Mouse (Mus musculus): Measurements from ENCODE around the gene Plin4. TPM values are rescaled to one million over a fixed set of nuclear protein-coding genes. Genes with fewer than 3 reads are reported as not detected.

Plin4 gene
- total RNA-seq, 2 experiments from 2014 or later: 255 to 281 TPM

DNA sequence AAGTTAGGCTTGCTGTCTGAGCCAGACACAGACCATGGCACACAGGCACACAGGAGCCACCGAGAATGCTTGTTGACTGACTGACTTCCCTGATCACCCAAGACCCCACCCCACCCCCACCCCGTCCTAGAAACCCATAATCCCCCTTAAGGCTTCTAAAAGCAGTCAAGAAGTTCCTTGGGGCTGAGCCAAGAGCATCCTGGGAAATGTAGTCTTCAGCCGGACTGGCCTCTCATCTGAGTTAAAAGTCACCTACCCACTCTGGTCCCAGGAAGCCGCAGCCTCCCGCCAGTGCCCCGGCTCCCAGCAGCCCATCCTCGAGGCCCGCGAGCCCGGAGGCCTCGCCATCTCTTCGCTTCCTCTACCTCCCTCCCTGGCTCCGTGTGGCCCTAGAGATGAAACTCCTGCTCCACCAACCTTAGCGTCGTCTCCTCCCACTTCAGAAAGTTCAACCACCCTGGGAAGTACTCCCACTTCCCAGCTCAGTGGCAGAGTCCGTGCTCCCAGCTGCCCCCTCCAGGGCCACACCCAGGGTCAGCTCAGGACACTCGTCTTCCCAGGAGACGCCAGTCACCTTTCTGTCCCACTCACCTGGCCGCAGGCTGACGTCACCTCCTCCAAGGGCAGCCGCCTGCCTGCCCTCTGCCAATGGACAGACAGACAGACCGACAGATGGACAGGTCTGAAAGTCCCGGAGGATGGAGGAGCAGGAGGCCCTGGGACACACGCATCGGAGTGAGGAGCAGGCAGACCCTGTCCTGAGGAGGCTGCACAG is 28.4 kb upstream of the Plin4 start:
- Histone ChIP-seq H3K27ac (peak overlapping the region; percentile 53), H3K4me3 (peak overlapping the region; percentile 37; the same call in 1 of the 2 replicates)
- no peak for DNase-seq
- intact Hi-C loops (cut with DNase I): loop anchor here (10.0 kb wide), 1 partner anchor 197 kb away; no protein-coding TSS in a partner anchor
- no peak for TF ChIP-seq CTCF (IDR thresholded peaks at IDR 0.05)

GRCm38 (mm10) chr17:56136558-56136957 is 27.0 kb upstream of the Plin4 start:
- Histone ChIP-seq H3K27ac (peak overlapping the region; percentile 87), H3K4me3 (no peak overlapping the region)
- intact Hi-C loops (cut with DNase I): loop anchor here (10.0 kb wide), 1 partner anchor 198 kb away; no protein-coding TSS in a partner anchor
- TF ChIP-seq CTCF (IDR thresholded peaks at IDR 0.05): no peak
- no peak for DNase-seq

DNA sequence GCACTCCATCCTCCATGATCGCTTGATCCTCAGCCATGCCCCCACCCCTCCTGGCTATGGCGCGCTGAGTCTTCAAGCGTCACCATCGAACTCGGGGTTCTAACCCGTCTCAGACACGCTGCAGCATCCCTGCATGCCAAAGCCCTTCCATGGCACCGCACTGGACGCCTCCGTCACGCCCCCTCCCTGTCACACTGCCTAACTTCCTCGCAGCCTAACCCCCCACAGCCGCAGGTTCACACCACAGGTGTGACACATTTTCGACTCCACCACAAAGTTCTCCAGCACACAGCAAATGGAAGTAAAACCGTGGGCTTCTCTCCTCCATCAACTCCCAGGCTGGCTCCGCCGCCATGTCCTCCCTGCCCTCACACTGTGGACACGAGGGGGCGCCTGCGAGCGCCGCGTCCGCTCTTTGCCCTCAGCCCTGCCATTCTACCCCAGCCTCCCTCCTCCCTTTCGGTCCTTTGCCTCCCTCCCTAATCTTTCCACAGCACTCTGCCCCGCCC is 24.9 kb upstream of the Plin4 start:
- peak; percentile 95 for TF ChIP-seq CTCF (IDR thresholded peaks at IDR 0.05)
- DNase-seq: peak; percentile 84
- intact Hi-C loops (cut with DNase I): loop anchor here (1.0 to 10.0 kb wide), 2 partner anchors 25 to 200 kb away; no protein-coding TSS in a partner anchor
- H3K4me3 ChIP-seq: peak overlapping the region; percentile 70
- peak overlapping the region; percentile 87 for H3K27ac ChIP-seq

- Histone ChIP-seq H3K27ac (peak overlapping the region; percentile 87), H3K4me3 (peak overlapping the region; percentile 70)
- peak; percentile 80 for DNase-seq
- intact Hi-C loops (cut with DNase I): loop anchor here (1.0 to 10.0 kb wide), 3 partner anchors 26 to 201 kb away; no protein-coding TSS in a partner anchor
- no peak for TF ChIP-seq CTCF (IDR thresholded peaks at IDR 0.05)
Measured at GRCm38 (mm10) chr17:56133457-56134363, 24.1 kb upstream of the Plin4 start.

- peak; percentile 78 for DNase-seq
- Histone ChIP-seq H3K4me3 (peak overlapping the region; percentile 70), H3K27ac (peak overlapping the region; percentile 87; the same call in 1 of the 2 replicates)
- intact Hi-C loops (cut with DNase I): loop anchor here (2.0 to 10.0 kb wide), 2 partner anchors 122 to 202 kb away; no protein-coding TSS in a partner anchor
- no peak; the same call in 1 of the 2 replicates for TF ChIP-seq CTCF (IDR thresholded peaks at IDR 0.05)
Measured at GRCm38 (mm10) chr17:56132661-56133060, 23.1 kb upstream of the Plin4 start.

DNA sequence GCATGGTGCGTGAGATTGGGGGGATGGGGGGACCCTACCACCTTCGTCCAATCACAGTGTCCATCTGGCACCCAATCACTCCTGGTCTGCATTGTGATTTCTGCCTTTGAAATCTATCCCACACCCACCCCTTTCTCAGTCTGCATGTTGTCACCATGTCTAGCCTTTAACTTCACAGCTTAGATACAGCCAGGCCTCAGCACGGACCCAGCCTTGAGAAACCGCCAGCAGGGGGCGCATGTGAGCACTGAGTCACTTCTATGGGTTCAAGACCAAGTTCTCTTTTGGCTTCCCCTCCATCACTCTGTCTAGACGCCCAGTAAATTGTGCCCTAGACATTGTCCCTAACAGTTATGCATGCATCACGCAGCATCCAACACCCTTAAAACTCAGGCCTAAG is 22.2 kb upstream of the Plin4 start:
- intact Hi-C loops (cut with DNase I): loop anchor here (2.0 to 10.0 kb wide), 2 partner anchors 123 to 203 kb away; no protein-coding TSS in a partner anchor
- TF ChIP-seq CTCF (IDR thresholded peaks at IDR 0.05): peak; percentile 90
- Histone ChIP-seq H3K4me3 (no peak overlapping the region; the same call in none of the 2 replicates), H3K27ac (no peak overlapping the region)
- peak; percentile 77 for DNase-seq

- intact Hi-C loops (cut with DNase I): loop anchor here (10.0 kb wide), 1 partner anchor 204 kb away; no protein-coding TSS in a partner anchor
- TF ChIP-seq CTCF (IDR thresholded peaks at IDR 0.05): no peak
- DNase-seq: no peak
- no peak overlapping the region for H3K4me3 ChIP-seq
- no peak overlapping the region for H3K27ac ChIP-seq
Measured at GRCm38 (mm10) chr17:56131136-56131535, 21.5 kb upstream of the Plin4 start.

DNA sequence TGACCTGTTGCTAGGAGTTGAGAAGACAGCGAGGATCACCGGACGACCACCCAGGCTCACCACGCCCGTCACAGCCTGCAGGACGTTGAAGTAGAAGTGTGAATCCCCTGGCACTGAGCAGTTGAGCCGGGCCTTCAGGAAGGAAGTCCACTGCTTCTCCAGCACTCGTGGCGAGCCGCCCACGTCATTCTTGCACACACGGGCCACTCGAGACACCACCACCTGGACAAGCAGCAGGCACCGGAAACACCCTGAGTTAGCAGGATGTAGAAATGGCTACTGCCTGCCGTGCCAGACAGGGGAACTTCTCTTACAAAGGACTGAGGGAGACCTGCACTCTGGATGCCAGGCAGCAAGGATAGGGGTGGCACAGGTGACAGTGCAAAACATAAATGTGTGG is 18.6 kb upstream of the Plin4 start:
- intact Hi-C loops (cut with DNase I): no loop called here
- no peak for TF ChIP-seq CTCF (IDR thresholded peaks at IDR 0.05)
- DNase-seq: no peak

DNA sequence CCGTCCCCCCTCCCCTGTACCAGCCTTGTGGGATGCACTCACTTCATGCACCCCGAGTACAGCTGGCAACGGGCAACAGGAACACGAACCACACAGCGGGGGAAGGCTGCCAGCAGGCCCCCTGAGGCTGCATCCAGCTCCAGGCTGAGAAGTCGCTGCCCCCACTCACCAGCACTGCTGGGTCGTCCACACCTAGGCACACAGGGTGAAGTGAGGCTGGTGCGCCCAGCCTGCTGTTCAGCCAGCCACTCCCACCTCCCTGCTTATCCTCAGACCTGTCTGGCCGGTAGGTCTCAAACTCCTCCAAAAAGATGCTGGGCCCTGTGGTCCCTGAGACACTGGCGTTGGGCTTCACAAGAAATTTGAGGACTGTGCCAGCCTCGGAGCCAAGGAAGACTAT is 16.6 kb upstream of the Plin4 start:
- no peak overlapping the region for H3K4me3 ChIP-seq
- no peak for TF ChIP-seq CTCF (IDR thresholded peaks at IDR 0.05)
- no peak for DNase-seq
- intact Hi-C loops (cut with DNase I): no loop called here
- H3K27ac ChIP-seq: no peak overlapping the region

More for the DNA sequence above, 18.6 kb upstream of the Plin4 start:
- Histone ChIP-seq H3K27ac (no peak overlapping the region), H3K4me3 (no peak overlapping the region)

DNA sequence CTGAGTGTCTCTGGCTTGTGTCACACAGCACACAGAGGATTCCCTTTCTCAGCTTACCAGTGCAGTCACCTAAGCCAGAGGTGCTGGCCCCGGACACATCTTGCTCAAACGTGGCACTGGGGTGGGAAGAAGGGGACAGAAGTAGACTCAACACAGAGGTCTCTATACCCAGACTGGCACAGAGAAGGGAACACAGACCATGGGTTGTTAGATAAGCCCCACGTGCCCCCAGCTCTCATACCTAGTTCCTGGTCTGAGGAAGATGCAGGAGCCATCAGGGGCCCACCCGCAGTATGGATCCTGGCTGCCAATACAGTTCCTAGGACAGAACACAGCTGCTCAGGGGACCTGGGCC is 15.7 kb upstream of the Plin4 start:
- intact Hi-C loops (cut with DNase I): no loop called here
- no peak overlapping the region for H3K4me3 ChIP-seq
- no peak for DNase-seq
- no peak for TF ChIP-seq CTCF (IDR thresholded peaks at IDR 0.05)
- H3K27ac ChIP-seq: no peak overlapping the region

DNA sequence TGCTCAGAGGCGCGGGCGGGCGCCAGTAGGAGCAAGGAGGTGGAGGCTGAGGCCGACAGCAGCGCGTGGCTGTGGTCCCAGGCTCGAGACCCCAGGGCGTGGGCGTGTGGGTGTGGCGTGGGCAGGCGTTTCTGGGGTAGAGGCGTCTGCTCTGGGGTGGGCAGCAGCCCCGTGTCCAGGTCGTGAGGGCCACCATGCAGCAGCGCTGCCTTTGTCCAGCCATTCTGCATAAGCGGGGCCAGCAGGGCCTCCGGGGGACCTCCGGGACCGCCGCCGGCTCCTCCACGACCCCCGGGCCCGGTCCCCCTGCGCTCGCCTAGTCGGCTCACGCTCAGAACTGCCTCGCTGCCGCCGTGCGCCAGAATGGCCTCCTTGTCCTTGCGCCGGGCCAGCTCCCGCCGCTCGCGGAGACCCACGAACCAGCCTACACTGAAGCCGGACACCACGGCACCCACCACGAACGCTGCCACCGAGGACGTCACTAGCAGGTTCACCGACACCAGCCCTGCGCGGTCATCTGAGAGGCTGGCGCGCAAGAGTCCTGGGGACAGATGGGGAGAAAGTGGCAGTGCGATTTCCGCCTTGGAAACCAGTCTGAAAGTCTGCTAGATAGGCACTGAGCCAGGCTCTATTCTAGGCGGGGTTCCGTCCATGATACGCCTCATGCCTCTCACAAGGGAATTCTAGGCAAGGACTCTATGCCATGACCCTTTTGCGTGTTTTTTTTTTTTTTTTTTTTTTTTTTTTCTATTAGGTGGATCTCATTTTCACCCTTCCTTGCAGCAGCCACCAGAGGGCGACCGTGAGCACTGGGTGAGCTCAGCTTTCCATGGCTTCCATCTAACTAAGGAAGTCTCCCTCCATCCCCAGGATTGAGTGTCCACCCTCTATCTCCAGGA is 15.0 kb upstream of the Plin4 start:
- Histone ChIP-seq H3K4me3 (peak overlapping the region; percentile 60), H3K27ac (peak overlapping the region; percentile 56)
- peak; percentile 73 for DNase-seq
- intact Hi-C loops (cut with DNase I): no loop called here
- TF ChIP-seq CTCF (IDR thresholded peaks at IDR 0.05): peak; percentile 81

Measured in gastrocnemius, adult 2 months (tissue).